Mouse (Mus musculus) cerebellum, postnatal 10 days (tissue): Measurements from ENCODE around the gene Nfic.

Experiments used
- DNase-seq, 2 experiments: peaks; one replicate each; pipeline ENCODE4 v3.0.0; 2021; ENCODE audit warnings: mixed read lengths in 2 of 2

Gene Nfic

DNA sequence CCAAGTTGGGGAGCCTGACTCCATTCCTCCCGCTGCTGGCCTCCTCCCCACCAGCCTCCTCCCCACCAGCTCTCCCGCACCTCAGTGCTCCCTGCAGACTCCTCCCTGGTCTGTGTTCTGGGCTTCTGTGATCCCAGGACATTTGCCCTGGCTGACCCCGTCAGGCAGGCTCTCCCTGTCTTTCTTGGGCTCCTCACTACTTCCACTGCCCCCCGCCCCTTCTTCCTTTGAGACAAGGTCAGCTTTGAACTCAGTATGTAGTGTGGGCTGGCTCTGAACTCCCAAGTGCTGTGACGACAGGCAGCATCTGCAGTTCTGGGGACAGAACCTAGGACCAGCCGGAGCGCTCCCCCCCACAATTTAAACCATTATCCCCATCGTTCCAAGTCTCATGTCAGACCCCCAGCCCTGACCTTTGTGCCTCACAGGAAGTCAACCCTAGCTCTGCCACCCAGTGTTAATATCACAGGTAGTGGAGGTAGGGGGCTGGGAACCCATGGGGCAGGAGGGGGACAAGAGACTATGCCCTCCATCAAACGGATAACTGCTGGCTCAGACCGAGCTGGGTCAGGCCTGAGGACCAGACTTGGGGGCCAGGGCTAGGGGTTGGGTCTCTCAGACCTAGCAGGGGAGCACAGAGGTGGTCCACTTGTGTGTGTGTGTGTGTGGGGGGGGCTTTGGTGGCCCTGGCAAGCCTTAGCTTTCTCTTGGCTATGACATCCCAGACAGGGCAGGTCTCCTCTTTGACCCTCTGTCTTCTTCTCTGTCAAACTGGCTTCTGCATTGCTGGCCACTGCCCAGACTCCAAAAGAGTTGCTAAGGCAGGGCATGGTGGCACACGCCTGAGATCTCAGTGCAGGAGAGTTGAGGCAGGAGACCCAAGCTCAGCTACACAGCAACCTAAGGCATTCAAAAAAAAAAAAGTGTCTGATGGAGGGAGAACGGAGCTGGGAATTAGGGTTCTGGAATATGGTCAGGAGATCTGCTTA, 37.9 kb downstream of the Nfic start:
- DNase-seq: peak in 1 of 2 experiments; percentile 62

DNA sequence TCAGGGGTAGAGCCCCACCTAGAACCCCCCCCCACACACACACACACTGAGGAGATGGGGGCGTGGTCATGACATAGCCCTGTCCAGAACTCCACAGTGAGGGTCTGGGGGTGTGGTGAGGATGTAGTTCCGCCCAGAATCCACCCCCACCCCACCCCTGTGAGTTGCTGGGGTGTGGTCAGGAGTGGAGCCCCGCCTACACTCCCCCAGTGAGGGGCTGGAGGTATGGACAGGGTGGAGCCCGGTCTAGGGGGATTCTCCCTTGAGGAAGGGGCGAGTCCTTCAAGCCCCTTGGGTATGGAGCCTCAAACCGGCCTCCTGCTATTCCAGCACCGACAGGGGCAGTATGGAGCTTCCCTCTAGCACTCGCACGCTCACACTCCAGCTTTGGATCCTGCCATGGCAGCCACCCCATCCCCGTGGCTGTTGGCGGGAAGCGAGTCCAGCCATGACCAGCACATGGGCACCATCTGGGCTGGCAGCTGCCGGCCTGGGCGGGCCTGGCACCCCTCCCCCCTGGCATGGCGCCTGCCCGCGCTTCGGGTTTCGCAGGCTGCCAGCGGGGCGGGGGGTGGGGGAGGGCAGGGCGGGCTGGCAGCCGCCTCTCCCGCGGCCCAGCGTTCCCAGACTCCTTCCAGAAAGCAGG, 38.7 kb downstream of the Nfic start:
- DNase-seq: peak; percentile 98 to 99

DNA sequence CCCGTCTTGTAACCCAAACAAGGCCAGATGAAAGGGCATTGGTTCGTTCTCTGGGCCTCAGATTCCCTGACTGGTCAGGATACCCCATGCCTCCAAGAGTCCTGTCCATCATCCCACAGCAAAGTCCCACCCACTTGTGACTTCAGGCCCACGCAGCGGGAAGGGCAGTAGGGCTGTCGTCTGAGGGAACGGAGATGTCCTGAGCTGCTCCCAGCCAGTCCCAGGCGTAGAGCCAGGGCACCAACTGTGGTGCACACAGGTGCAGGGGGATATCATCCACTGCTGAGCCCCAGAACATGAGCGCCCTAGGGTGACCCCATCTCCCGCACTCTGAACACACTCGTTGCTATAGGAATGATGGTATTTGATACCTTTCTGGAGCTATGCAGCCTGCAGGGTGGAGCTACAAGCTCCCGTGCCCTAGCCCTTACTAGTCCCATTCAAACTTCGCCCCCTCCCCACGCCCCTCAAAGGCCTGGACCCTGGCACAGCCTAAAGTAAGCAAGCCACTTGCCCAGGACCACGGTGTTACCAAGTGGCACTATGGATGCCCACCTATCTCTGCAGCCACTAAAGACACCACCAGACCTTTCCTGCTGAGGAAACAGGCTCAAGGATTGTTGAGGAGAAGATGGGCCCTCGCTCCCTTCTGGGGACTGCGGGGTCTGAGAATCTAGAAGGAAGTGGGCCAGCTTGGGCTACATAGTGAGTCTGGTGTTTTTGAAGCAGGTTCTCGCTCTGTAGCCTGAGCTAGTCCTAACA, 39.7 kb downstream of the Nfic start:
- peak; percentile 72 to 73 for DNase-seq

DNA sequence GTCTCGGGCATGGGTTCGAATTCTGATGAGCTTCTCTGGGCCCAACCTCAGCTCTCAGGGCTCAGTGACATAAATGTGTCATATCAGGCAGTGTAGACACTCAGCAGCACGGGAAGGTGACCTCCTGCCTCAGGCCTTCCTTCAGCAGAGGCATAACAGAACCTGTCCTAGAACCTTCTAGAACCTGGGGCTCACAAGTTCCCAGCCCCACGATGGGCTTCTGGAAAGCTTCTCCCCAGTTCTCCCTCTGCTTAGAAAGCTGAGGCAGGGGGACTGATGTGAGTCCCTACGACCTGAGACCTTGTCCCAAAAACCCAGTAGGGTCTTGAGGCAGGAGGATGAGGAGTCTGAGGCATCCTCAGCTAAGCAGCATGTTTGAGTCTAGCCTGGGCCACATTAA, 40.3 kb downstream of the Nfic start:
- no peak for DNase-seq

- DNase-seq: peak in 1 of 2 experiments; percentile 74
Observed at GRCm38 (mm10) chr10:81414682-81415081, 40.8 kb downstream of the Nfic start.

DNA sequence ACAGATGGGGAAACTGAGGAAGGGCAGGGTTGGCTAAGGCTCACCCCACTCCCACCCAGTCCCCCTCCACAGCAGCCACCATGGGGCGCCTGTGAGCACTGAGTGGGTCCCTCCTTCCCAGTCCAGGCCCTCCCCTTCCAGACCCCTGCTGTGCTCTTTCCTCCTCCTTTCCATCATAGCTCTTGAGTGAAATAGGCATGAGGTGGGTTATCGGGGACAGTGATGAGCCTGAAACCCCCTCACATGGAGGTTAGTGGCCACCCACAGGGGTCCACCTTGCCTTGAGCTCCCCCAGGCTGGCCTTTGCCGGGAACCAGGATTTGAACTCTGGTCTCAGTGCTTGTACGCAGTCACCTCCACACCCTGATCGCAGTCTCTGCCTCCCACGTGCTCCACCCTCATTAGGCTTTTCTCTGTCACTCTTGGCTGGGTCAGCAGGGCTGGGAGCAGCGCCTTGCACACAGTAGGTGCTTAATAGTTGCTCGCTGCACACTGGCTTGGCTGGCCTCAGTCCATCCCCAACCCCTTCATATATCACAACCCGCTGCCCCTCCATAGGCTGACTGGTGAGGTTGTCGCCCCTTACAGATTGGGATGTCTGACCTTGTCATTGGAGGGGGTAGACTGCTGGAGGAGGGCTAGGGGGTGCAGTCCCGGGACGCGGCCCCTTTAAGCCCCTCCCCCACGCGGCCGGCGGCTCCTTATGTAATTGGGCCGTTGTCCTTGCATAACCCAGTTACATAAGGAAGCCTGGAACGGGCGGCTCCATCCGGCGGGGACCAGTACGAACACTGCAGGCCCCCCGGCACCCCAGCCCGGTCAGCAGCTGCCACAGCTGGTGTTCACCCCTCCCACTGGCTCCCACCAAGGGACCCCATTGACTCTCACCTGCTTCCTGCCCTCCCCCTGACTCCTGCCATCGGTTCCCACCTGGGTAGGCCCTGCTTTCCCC, 41.8 kb downstream of the Nfic start:
- DNase-seq: peak; percentile 88 to 89

DNA sequence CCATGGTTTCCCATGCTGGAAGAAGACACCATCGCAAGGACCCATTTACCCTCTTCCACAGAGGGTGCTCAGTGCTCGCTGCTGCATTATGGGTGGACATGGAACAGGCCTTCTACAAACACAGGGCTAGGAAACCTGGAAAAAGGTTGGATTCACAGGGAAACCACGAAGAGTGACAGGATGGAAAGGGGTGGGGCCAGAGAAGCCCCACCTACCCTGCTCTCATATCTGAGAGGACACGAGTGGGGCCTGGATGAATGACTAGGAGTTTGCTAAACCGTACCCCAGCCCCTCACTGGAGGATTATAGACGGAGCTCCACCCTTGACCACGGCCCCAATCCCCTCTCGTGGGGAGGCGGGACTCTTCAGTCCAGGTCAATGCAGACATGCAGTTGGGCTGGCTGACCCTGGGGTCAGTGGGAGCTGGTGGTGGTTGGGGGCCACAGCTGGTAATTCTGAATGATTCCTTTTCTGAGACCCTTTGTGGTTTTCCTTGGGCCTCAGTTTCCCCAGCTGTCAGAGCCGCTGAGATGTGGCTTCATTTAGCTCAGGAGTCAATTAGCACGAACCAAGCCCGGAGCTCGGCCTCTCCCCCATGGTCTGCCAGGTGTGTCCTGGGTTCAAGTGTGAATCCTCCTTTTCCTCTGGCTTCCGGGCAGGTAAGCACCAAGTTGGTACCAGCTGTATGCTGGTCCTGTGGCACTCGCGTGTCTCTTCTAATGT, 42.7 kb downstream of the Nfic start:
- no peak for DNase-seq

- DNase-seq: peak; percentile 97
Observed at GRCm38 (mm10) chr10:81411471-81412400, 43.7 kb downstream of the Nfic start.

DNA sequence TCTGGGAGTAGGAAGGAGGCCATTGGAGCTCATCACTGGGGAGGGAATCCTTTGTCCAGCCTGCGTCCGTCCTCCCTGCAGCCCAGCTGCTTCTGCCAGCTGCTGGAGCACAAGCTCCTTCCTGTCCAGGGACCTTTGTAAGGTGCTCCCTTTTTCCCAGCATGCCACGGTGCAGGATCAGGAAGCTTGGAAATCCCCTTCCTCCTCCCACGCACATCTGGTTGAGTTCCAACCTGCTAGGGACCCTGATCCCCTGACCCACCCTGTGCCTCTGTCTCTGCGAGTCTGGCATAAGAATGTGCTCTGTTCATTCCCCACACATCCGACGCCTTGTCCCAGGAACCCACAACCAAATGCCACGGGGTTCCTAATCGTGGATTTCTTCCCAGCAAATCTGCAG, 44.5 kb downstream of the Nfic start:
- DNase-seq: no peak

DNA sequence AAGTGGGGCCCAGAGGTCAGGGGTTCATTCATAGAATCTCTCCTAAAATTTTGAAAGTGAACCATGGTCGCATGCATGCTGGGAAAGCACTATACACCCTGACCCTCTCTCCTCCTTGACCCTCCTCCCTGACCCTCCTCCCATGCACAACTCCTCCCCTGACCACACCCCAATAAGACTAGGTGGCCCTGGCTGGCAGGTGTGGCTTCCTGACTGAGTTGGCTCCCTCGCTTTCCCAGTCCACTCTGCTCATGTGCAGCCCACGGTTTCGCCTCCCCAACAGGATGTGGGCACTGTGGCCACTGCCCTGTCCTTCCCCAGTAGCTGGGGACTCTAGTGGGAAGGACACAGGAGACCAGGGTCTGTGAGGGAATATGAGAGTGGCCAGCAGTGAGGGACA, 45.1 kb downstream of the Nfic start:
- DNase-seq: no peak

- no peak for DNase-seq
Observed at GRCm38 (mm10) chr10:81409330-81409729, 46.1 kb downstream of the Nfic start.

- DNase-seq: peak; percentile 82 to 84
Observed at GRCm38 (mm10) chr10:81408871-81409291, 46.6 kb downstream of the Nfic start.

DNA sequence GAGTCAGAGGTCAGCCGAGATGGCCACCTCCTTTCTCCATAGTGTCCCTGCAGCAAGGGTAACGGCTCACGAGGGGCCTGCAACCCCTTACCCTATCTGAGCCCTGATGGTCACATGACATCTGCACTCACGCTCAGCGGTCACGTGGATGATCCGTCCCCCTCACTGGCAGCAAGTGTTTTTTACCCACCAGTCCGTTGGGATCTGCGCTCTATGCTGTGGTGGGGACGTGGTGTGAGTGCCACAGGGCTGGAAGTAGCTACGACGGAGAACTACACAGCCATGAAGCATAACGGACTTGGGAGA, 47.1 kb downstream of the Nfic start:
- DNase-seq: no peak

DNA sequence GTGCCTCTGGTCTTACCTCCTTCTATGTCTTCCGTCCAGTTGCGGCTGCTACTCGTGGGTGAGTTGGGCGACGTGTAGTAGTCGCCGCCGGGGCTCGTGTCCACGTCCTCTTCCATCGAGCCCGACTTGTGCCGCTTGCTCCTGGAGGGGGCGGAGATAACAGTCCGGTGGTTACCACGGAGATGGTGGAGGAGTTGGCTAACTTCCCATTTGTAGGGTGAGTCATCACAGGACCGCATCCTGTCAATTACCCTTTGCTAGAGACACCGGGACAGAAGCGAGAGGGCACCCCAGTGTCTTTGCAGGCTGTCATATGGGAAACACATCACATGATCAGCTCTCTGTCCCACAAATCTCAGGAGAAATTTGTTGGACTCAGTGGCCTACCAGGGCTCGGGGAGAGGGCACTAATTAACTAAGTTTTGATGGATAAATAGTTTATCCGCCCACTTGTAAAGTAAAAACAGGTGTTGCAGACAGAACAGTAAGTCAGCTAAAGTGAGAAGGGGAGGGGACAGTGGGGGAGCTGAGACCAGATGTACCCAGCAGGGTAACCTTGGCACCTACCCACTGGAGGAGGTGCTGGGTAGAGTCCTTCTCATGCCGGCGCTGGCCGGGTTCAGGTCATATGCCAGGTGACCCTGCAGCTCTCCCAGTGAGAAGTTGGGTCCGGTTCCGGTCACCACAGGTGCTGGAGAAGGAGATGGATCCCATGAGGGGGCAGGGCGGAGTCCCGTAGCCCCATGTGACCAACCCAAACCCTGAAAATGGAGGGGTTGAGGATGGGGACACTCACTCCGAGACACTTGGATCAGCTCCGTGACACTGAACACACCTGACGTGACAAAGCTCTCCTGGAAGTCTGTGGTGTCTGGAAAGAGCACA, 47.7 kb downstream of the Nfic start:
- DNase-seq: peak; percentile 89 to 93

- DNase-seq: no peak
Observed at GRCm38 (mm10) chr10:81406504-81407440, 48.7 kb downstream of the Nfic start.

DNA sequence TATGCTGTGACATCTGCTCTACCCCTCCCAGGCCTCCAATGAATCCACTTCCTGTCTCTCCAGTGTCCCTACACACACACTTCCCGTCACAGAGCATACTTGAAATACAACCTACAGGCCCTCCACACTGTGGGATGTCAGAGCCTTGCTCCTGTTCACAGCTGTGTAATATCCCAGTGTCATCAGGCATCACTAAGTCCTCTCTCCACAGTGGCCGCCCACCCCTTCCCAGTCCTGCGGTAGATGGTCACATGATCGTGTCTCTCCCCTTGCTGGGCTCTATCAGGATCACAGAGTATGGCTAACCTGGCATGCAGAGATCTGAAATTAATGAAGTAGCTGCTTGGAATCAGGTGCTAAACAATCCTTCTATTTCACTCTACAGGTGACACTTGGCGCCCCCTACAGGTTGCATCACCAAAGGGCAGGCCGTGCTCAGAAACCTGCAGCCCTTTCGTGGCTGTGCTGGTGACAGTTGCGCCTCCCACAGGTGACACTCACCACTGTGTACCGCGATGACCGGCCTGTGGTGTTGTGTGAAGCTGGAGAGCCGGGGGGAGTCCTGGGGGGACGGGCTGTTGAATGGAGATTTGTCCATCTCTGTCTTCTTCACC, 49.7 kb downstream of the Nfic start:
- DNase-seq: peak; percentile 86 to 92

GRCm38 (mm10) chr10:81404720-81405119, 50.7 kb downstream of the Nfic start:
- DNase-seq: no peak

DNA sequence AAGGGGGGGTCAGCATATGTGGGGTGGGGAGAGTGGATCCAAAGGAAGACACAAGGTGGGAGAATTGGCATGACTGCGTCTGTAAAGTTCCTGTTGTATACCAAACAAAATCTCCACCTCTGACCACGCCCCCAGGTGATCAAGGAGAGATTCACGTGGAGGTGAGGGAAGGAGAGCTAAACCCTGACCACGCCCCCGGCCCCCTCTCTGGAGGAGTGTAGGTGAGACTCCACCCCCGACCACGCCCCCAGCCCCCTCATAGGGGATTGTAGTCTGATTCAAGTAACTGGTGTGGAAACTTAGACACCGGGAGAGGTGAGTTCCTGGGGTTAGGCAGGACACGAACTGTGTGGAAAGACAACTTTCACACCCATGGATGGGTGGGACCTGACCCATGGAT, 51.4 kb downstream of the Nfic start:
- peak in 1 of 2 experiments; percentile 67 for DNase-seq
